Mouse (Mus musculus) layer of hippocampus, adult 9-10 months (tissue): Measurements from ENCODE around the gene Ptprd.
"Not testable (repeated sequence)": the region's sequence is repeated elsewhere in the genome, so short reads cannot be mapped to it uniquely, and the experiment has no call there.

ENCODE experiments used
- DNase-seq: peaks from one replicate; pipeline ENCODE4 v3.0.0; 2022; ENCODE audit warnings: low spot score

Gene Ptprd

DNA sequence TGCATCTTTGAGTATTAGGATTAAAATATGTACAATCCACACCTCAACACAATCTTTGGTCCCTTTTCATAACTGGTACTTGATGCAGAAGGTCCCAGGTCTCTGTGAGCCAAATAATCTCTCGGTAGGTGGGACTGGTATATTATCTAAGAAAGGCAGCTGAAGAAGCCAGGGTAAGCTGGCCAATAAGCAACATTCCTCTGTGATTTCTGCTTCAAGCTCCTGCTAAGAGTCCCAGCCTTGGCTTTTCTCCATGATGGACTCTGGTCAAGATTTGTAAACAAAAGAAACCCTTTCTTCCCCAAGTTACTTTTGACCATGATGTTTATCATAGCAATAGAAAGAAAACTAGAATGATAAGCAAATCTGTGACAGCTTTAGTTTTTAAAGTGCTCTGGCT, 2012.4 kb downstream of the Ptprd start:
- no peak for DNase-seq

DNA sequence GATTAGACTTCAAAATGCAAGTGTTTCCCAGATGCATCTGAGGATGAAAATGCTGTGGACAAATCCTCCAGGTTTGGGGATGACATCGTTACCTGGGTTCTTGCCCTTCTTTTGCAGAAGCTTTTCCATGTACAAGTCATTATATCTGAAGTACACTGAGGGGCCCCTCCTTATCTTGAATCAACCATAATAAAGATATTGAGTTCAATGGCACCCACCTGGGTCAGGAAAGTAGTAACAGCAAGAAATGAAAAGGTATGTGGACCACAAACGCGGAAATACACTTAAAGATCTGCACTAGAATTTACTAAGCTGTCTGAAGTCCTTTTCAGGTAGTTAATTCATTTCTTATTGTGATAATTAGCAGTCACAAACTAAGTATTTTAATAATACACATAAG, 2017.0 kb downstream of the Ptprd start:
- no peak for DNase-seq

DNA sequence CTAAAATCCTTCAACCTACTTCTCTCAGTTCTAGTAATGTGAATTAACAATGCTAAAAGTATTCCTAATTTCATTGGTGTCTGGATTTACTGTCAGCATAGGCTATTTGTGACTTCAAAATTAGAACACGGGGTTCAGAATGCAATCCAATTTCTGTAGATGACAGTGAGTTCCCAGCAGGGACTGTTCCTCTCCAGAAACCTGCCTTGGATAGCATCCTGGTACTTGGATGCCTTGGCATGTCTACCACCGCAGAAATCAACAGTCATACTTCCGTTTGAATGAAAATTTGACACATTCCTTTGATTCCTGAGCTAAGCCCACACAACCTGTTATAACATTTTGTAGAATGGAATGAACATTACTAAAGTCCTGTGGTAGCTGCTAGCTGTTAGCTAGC, 2018.3 kb downstream of the Ptprd start:
- DNase-seq = no peak

DNA sequence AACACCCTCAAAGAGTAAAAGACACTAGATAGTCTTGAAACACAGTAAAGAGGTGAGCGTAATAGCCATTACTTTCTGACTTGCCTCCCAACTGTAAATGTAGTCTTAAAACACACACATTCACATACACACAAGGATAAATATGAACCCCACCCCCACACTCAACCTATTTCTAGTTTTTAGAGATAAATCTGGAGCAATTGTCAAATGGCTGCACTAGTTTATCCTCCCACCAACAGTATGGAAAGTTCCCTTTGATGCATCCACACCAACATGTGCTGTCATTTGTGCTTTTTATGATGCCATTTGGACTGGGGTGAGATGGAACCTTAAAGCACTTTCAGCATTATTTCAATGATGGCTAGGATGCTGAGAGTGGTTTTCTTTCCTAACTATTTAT, 2019.7 kb downstream of the Ptprd start:
- DNase-seq = no peak

DNA sequence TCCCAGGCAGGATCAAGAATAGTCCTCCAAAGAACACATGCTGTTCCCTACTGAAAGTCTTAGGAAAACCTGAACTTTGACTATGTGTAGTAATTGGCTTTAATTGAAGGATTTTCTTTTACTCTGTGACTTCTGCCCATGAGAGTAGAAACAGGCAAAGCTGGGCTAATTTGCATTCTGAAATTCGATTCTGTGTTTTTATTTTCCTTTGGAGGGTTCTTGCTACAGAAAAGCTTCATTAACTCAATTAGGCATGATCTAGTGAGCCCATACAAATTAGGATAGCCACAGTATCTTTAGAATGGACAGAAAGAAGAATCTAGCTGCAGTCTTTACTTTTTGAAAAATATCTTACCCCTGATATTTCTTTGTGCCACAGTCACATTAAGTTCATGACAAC, 2021.0 kb downstream of the Ptprd start:
- no peak for DNase-seq

DNA sequence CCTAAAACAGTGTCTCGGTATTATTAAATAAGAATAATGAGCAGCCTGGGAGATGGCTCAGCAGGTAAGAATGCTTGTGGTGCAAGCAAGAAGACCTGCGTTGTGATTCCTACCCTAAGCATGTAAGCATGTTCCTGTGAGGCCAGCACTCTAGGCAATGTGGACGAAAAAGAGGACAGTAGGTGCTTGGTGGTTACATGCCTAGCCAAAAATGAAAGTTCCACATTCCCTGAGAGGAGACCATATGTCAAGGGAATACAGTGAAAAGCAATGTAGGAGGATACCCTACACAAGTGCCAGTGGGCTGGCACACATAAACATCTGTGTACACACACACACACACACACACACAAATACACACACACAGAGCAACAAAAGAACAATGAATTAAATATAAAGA, 2028.7 kb downstream of the Ptprd start:
- DNase-seq = no peak

DNA sequence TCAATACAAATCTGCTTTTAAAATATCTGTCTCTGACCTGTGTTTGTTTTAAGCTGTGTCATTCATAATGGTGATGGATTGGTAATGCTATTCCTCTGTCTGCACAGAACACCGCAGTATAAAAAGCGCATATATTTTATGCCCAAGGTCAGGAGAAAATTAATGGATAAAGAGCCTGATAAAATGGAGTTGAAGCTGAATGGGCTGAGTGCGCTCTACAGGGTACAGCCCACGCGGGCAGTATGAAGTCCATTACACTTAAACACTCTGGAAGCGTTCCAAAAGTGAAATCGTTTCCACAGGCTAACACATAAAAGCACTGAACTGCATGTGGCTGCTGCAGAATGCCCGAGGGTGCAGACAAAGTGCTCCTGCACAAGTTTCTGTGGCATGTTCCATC, 2032.3 kb downstream of the Ptprd start:
- DNase-seq = no peak

DNA sequence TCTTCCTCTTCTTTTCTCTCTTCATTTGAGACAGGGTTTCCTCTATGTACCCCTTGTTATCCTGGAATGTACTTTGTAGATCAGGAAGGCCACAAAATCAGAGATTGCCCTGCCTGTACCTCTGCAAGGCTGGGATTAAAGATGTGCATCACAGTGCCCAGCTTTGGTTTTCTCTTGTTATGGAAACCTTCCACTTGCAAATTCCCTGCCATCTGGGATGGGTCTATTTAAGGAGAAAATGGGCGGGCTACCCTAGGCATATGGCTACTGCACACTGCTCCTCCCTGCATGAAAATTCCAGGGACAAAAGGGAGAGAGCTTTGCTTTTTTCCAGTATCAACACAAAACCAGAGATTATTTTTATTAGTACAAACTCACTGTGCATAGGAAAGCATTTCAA, 2036.7 kb downstream of the Ptprd start:
- no peak for DNase-seq

DNA sequence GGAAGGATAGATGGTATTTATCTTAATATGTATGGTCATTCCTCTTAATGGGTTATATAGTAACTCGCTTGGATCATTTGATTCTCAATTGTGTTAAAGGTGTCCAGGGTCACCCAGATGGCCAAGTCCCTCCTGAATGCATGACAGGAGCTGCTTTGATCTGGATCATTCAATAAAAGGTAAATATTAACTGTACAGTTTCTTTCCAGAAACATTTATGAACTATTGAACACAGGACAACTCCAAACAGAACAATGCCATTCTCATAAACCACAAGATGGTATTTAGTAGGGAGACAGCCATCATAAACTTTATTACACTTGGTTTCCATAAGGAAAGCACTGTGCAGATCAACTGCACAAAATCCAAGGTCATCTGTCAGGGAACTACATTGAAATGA, 2056.0 kb downstream of the Ptprd start:
- no peak for DNase-seq

DNA sequence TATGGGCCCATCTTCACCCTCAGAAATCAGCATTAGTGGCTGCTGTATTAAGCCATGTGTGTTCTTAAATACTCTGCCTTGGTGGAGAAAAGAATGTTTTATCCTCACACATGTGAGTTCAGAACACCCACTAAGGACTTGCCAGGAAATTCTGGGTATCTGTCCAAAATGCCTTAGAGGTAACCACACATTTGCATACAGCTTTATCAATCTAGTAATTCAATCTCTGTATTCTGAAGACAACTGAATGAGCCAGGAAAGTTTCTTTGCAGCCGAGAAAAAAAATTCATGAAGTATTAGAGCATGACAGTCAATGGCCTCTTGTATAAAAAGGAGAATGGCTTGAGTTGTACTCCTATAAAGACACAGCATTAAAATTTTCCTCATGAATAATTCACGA, 2057.6 kb downstream of the Ptprd start:
- DNase-seq = no peak

DNA sequence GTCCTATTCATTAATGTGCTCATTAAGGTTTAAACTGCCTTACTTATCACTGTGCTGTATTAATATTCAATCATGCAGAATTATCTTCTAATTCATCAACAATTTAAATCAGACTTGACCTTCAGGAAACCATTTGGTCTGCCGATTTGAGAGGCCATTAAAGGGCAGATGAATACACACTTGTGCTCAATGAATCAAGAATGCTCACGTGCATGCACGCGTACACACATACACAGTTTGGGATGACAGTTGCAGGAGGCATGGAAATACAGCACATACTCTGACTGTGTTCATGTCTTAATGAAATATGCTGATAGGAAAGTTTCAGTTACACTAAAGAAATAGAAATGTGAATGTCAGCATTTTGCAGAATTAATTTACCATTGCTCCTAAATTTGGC, 2066.8 kb downstream of the Ptprd start:
- DNase-seq = no peak

DNA sequence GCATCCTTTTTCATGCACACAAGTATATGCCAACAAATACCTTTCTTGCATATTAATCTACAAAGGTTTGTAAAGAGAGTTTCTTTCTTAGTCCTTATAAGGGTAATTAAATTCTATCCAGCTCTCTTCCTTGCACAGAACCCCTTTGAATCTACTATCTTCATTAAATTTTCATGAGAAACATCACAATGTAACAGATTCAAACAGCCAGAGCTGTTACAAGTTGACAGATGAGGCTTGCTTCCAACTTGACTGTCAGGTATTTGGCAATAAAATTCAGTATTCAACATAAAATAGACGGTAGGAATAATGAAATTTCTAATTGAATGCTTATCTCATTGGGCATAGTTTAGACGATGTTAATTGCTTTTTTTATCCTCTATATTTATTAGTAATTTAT, 2067.4 kb downstream of the Ptprd start:
- no peak for DNase-seq

DNA sequence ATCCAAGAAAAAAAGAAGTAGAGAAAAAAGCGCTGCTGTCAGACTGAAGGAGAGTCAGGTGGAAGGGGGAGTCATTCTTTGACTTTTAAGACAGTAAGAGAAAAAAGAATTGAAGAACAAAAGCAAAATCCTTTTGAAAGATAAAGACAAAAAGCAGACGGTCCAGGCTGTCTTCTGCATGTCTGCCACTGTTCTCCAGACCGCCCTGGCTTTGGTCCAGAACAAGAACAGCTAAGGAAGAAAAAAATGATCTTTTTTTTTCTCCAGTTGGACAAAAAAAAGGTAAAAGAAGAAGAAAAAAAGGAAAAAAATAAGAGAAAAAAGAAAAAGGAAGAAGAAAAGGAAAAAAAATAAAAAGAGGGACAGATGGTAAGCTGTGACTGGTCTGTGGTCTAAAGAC, 2073.9 kb downstream of the Ptprd start:
- no peak for DNase-seq

DNA sequence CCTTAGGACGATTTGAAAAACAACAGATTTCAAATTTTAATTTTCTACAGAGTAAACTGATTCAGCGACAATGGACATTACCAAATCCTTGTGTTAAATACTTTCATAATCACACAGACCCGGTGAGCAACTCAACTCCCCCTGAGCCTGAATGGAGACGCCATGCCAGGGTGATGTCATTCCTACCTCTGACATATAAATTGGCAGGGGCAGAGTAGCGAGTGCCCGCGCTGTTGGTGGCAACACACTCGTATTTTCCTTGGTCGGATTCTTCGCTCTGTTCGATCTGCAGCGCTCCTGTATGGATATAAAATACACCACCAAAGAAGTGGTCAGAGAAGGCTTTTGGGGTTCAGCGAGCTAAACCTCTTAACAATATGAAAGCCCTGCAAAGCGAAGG, 2075.1 kb downstream of the Ptprd start:
- no peak for DNase-seq

DNA sequence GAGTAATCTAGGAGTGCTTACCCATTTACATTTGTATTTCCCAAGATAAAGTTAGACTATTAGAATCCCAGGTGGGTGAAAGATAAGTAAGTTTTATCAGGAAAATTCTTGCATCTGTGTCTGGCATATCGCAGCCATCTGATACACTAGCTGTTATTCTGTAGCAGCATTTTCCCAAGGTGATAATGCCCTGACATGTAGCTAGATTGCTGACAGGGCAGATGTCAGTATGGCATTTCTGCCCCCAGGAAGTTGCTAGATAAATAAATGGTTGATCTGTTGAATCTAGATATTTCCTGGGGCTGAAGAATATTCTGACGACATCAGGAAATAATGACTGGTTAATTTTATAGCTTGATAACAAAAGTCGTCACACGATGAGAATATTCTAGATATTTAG, 2119.9 kb downstream of the Ptprd start:
- DNase-seq = no peak

DNA sequence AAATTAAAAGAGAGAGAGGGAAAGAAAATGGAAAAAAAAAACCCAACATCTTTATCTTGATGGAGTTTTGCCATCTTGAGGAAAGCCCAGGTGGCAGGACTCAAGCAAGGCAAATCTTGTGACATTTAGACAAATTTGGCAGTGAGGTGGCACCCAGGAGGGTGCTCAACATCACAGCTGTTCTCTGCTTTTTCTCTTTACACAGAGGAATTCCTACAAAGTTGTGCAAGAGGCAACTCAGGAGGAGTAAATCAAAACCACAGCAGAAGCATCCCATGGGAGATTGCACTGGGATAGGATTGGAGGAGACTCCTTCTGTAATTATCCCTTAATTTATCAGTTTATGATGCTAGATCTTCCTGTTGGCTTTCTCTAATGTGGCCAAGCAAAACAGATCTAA, 2121.9 kb downstream of the Ptprd start:
- DNase-seq = no peak

DNA sequence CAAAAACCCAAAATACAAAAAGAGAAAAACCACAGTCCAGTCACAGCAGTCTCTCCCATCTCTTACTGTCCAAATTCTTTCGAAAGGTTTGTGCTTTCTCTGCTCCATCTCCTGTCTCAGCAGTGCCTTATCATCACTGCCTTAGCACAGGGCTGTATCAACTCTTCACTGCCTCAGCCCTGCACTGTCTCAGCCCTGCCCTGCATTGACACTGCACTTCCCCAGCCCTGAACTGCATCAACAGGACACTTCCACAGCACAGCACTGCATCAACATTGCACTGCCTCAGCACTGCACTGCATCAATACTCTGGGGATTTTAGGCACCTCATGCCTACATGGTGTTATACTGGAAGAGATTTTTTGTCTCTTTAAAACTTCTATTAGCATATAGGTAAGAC, 2135.7 kb downstream of the Ptprd start:
- DNase-seq = no peak

DNA sequence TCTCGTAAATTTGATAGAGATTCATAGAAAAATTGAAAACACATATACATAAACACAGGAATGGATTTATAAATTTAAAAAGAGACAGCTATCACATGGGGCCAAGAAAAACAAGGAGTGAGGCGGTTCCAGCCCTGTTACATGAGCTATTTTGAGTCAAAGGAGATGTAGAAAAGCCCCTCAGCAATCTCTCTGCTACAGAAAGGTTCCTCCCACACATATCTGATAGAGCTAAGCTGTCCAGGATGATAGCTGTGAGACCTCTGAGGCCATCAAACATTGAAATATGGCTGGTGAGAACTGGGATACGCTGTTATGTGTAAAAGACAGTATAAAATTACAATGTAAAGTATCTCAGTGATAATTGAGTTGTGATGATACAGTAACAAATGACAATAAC, 2138.5 kb downstream of the Ptprd start:
- DNase-seq = no peak

DNA sequence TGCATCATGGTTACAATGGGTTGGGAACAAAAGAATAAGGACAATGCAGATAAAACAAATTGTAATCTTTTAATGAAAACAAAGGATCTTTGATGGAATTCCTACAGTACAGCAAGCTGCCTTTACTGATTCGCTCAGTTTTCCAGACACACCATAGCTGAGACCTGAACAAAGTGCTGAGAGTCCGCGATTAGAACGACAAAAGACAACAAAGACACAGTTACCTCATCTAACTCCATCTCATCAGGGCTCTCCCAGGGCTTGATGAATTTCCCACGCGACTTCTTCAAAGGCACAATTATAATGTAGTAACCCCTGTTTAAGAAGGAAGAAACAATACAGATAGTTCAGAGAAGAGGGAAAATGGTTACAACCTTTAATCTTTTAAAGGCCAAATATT, 2140.0 kb downstream of the Ptprd start:
- no peak for DNase-seq

DNA sequence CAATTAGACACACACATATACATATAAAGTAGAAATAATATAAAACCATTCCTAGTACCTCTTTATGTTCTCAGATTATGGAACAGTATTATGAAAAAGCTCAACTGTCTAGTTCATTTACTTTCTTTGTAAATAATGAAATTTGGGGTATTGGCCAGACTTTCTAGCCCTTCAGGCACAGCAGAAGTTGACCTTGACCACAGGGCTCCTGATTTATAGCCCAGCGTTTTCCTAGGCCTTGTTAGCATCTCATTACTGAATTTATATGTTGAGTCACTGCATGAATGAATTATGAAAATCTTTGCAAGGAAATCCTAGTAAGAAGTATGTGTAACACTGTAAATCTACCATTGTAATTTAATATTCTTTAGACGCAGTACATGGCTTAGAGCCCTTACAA, 2154.9 kb downstream of the Ptprd start:
- DNase-seq = no peak

DNA sequence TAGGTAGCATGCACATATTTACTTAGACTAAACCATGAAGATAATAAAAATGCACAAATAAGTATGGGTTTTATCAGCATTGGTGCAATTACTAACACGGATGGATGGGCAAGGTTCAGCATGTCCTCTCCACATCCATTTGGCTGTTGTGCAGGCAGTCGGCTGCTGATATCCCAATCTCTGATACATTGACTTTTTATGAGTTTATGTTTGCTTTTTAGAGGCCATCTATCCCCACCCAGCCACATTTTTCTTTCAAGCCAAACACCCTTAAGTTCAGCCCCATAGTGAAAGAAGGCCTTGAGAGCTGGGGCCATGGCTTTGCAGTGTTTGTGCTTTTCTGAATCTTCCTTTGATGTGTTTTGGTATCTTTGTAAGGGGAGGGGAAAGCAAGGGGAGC, 2166.1 kb downstream of the Ptprd start:
- DNase-seq = no peak

DNA sequence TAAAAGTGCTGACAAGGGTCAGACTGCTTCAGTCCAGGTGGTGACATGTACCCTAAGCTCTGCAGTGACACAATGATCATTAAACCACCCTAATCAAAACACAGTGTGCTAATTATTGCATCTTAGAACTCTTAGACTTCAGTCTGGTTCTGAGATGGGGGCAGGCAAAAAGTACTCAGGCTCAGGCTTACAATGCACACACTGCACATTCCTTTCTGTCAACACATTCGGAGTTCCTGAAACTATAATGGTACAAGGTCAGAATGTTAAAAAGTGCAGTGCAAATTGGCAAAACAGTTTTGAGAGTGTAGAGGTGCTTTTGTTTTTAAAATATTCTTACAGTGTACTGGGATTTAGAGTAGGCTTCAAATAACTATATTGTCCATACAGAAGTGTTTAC, 2167.0 kb downstream of the Ptprd start:
- no peak for DNase-seq

DNA sequence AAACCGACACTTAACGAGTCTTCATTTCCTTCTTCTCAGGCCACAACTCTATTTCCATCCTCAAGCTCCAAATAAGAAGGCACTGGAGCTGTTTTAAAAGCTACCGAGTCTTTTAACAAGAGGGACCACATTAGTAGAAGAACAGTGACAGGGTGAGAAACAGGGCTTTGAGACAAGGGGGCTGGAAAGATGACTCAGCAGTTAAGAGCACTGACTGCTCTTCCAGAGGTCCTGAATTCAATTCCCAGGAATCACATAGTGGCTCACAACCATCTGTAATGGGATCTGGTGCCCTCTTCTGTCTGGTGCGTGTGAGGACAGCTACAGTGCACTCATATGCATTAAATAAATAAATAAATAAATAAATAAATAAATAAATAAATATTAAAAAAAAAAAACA, 2174.6 kb downstream of the Ptprd start:
- DNase-seq = not testable (repeated sequence)

DNA sequence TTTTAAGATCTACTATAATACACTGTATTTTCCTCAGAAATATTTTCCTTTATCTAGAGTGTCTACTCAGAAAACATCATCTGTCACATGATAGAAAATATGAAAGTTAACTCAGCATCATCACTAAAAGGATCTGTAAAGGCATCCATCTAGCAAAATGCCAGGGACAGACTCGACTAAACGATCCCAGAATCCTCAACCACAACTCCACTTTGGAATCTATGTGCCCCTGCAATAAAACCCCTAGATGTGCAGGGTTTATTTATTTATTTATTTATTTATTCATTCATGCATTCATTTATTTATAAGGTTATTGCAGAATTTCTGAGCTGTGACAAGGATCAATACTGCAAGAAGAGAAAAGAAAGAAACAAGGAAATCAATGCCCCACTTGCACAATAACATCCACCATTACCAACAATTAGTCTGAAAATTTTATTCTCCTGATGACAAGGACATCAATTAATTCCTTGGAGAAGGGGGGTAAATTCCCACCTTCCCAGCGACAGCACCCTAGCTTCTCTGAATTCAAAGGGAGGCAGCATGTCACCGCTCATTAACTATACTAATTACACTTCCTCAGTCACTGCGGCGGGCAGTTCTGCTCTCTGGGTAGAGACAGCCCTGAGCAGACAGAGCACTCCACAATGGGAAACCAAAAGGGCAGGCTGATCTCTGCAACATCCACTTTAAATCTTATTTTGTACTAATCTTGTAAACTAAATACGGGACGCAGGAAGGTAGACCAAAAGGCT, 2186.0 kb downstream of the Ptprd start:
- no peak for DNase-seq

DNA sequence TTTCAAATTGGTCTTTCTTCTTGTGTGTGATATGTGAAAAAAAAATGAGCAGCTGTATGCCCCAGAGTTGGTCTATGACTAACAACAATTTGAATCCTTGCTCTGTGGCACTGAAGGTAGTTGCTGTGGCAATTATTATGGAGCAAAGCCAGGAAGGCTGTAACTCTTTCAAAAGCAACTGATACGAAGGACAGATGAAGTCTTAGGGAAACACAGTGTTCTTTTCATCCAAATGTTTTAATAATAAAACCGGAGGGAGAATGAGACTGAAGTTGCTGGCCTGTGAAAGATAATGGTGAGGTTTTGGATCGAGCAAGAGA, 2187.3 kb downstream of the Ptprd start:
- DNase-seq = no peak
